Mouse (Mus musculus) T-cell, adult 2 months (primary cell): Measurements from ENCODE around the gene Dnajc28.
A peak's percentile ranks its signal among the peaks of the same experiment; 100 is the strongest.

Experiments used
- DNase-seq: peaks from one replicate; pipeline ENCODE4 v3.0.0; 2022; ENCODE audit warnings: low spot score

The Dnajc28 gene

DNA sequence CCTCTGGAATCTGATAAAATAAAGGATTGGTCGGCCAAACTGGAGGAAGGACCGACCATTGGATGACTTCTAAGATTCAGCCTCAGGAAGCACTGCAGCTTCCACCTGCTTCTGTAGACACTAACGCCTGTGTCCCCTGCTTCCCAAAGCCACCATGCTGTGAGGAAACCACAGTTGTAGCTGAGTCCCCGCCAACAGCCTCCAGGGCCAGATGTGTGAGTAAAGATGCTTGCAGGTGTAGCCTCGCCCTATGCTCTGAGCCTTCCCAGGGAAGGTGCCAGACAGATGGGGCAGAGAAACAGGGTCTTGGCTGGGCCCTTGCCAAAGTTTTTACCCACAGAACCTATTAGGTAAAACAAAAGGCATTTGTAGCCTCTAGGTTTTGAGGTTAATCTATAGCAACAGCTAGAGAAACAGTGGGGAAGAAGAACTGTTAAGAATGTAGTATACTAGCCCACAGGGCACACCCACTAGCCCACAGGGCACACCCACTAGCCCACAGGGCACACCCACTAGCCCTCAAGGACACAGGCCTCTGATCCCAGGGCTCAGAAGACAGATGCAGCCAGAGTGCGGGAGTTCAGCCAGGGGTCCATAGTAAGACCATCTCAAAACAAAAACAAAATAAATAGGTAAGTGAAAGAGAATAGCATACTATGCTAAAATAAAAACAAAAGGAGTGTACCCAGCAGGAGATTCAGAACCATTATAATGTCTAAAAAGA lies 30.9 kb downstream of the Dnajc28 start:
- no peak for DNase-seq

- DNase-seq: no peak
Observed at GRCm38 (mm10) chr16:91586244-91586643, 32.6 kb downstream of the Dnajc28 start.

DNA sequence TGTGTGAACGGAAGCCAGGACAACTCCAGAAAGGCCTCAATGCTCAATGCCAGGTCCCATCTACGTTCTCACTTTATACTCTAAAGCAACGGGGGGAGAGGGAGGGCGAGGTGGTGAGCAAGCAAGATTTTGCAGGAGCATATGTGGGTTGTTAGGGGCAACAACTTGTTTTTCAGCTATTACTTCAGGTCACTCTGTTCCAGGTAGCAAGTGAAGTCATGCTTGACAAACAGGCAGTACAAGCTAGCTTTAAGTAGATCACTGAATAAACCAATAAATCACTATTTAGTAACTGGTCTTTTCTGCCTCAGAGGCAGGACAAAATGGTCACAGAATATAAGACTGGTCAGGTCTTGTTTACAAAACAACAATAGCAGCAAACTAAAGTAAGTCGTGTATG lies 33.2 kb downstream of the Dnajc28 start:
- no peak for DNase-seq

GRCm38 (mm10) chr16:91582307-91582706 lies 36.5 kb downstream of the Dnajc28 start:
- DNase-seq: peak; percentile 51

GRCm38 (mm10) chr16:91578980-91579720 lies 39.7 kb downstream of the Dnajc28 start:
- no peak for DNase-seq

- DNase-seq: no peak
Observed at GRCm38 (mm10) chr16:91575151-91575550, 43.7 kb downstream of the Dnajc28 start.

DNA sequence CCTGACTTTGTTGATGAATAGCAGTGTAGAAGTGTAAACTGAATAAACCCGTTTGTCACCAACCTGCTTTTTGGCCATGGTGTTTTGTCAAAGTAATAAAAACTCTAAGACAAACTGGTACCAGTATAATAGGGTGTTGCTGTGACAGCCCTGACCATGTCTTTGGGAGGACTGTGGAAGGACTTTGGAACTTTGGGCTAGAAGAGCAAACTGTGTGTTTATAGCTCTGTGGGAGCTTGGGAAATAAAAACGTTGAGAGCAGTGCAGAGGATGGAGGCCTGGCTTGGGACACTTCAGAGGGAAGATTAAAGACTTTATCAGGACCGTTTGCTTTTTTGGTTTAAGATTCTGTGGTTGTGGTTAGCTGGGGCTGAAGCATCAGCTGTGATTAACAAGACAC lies 47.7 kb downstream of the Dnajc28 start:
- no peak for DNase-seq

DNA sequence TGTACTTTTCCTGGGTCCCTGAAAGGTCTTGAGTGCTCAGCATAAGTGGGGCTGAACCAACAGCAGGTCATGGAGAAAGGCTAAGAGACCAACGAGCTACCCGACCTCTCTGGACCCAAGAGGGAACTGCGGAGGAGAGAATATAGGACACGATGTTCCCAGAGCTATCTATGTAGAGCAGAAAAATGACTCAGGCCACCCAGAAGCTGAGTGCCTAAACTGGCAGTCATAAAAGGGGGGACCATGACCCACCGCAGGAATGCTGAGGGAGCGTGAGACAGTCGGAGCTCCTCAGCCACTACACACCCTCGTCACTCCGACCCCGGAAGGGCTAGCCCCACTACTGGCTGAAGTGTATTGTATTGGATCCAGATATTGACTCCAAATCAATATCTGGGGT lies 49.9 kb downstream of the Dnajc28 start:
- no peak for DNase-seq

GRCm38 (mm10) chr16:91566002-91566401 lies 52.8 kb downstream of the Dnajc28 start:
- no peak for DNase-seq

DNA sequence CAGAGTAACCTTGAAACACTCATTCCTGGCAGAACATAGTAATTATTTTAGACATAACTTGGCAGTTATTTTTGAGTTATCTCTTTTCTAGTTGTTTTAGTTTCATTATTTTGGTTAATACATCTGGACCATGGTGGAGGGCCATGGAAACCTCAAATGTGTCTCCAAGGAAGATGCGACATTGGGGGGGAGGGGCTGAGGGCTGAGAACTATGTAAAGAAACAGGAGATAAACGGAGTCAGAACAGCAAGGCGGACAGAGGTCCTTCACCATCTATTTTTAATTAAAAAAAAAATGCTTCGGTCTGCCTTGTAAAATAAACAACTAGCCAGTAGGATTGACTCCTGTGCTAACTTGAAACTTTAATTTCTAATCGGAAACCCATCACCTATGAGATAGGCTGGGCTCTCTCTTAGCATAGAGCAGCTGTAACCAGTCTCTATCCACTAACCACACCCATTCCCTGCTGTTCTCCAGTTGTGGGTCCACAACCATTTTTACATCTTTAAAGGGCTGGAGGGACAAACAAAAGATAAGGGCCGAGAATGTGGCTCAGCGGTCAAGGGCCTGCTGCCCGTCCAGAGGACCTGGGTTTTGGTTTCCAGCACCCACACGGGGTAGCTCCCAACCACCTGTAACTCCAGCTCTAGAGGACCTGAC lies 53.4 kb downstream of the Dnajc28 start:
- no peak for DNase-seq

DNA sequence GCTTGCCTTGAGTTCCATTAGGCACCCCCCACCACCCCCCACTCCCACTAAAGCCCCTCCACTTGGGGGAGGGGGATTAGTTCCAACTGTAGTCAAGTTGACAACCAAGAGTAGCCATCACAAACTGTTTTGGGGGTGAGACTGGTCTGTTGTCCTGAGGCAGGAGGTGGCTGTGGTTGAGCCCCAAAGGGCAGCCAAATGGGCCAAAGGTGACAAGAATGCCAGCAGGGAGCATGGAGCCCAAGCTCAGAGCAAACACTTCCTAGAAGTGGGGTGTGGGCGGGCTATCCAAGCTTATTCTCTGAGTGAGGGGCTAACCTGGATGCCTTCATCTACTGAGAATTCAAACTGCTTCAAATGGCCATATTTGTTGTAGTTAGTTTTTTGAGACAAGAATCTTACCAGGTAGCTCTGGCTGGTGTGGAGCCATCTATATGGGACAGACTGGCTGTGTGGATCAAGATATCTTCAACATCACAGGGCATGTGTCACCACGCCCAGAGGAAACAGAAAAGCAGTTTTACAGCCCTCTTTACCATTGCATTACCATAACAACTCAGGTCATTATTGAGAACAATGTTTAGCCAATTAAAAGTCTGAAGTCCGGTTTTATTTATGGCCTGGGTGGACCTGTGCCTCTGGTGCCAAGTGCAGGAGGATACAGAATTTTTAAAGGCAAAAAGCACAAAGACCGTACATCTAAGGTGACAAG lies 54.1 kb downstream of the Dnajc28 start:
- no peak for DNase-seq
